Mouse (Mus musculus) urinary bladder, postnatal 4 days (tissue): ENCODE data around the gene Lrrc74a.

Experiments used
- DNase-seq, 2 experiments: peaks; one replicate each; pipeline ENCODE4 v3.0.0; 2021 to 2022; ENCODE audit warnings: low spot score in 2 of 2

Gene Lrrc74a

GRCm38 (mm10) chr12:86719961-86720639 is 14.1 kb upstream of the Lrrc74a start:
- DNase-seq: no peak

GRCm38 (mm10) chr12:86721453-86721852 is 12.7 kb upstream of the Lrrc74a start:
- no peak for DNase-seq

GRCm38 (mm10) chr12:86724300-86724699 is 9.9 kb upstream of the Lrrc74a start:
- no peak for DNase-seq

GRCm38 (mm10) chr12:86725706-86726105 is 8.5 kb upstream of the Lrrc74a start:
- no peak for DNase-seq

- DNase-seq: peak; percentile 93 to 95
These were observed 8.0 kb upstream of the Lrrc74a start, which contains the start of gene Angel1 for GRCm38 (mm10) chr12:86726120-86726640. Gene Angel1 (minus strand): TSS chr12:86726460.

GRCm38 (mm10) chr12:86761036-86761435 is 26.9 kb downstream of the Lrrc74a start:
- DNase-seq: no peak

GRCm38 (mm10) chr12:86764060-86764459 is 29.9 kb downstream of the Lrrc74a start:
- DNase-seq: no peak

- DNase-seq: no peak
These were observed 32.3 kb downstream of the Lrrc74a start for GRCm38 (mm10) chr12:86766467-86766866.

GRCm38 (mm10) chr12:86767868-86768631 is 33.9 kb downstream of the Lrrc74a start:
- DNase-seq: peak in 1 of 2 experiments; percentile 30

GRCm38 (mm10) chr12:86768986-86769580 is 34.9 kb downstream of the Lrrc74a start:
- peak; percentile 65 to 84 for DNase-seq

- no peak for DNase-seq
These were observed 35.6 kb downstream of the Lrrc74a start for GRCm38 (mm10) chr12:86769819-86770218.

GRCm38 (mm10) chr12:86770261-86770670 is 36.1 kb downstream of the Lrrc74a start:
- DNase-seq: peak in 1 of 2 experiments; percentile 61

GRCm38 (mm10) chr12:86770927-86771326 is 36.8 kb downstream of the Lrrc74a start:
- no peak for DNase-seq

GRCm38 (mm10) chr12:86771823-86772427 is 37.8 kb downstream of the Lrrc74a start:
- DNase-seq: peak; percentile 86 to 95

- no peak for DNase-seq
These were observed 38.4 kb downstream of the Lrrc74a start for GRCm38 (mm10) chr12:86772551-86772950.

- DNase-seq: peak; percentile 70 to 75
These were observed 41.6 kb downstream of the Lrrc74a start for GRCm38 (mm10) chr12:86775561-86776280.

- DNase-seq: no peak
These were observed 42.2 kb downstream of the Lrrc74a start for GRCm38 (mm10) chr12:86776341-86776860.

GRCm38 (mm10) chr12:86778531-86778930 is 44.4 kb downstream of the Lrrc74a start:
- DNase-seq: no peak

GRCm38 (mm10) chr12:86779206-86779989 is 45.2 kb downstream of the Lrrc74a start:
- DNase-seq: no peak

- no peak for DNase-seq
These were observed 47.6 kb downstream of the Lrrc74a start for GRCm38 (mm10) chr12:86781654-86782202.
